8 mouse cellular contexts compared by ENCODE assay signal in genomic region chr10:121334576-121334975, GRCm38 (mm10). TPM values are rescaled to one million over a fixed set of nuclear protein-coding genes. Genes with fewer than 3 reads are reported as not detected.
A peak's percentile ranks its signal among the peaks of the same experiment; 100 is the strongest.
DNase-seq lines count a peak whose midpoint lies in the region; ATAC-seq lines count a peak whose summit lies in the region.

No protein-coding gene starts in this region.

- WGBS in midbrain, embryonic 14.5 days, result 75% methylated on average over 3 of the region's 3 CpGs
- WGBS in midbrain, embryonic 16.5 days, result 81% methylated on average over 3 of the region's 3 CpGs
- WGBS in liver, embryonic 13.5 days (ENCODE audit: insufficient replicate concordance), result 55% methylated on average over 3 of the region's 3 CpGs
- 85% methylated on average over 3 of the region's 3 CpGs for WGBS in midbrain, embryonic 11.5 days

- no peaks in the 10 kb centered on the region for H3K4me1 ChIP-seq in midbrain, embryonic 14.5 days (ENCODE audit: control insufficient read depth, insufficient read depth, low read length)
- H3K4me1 ChIP-seq in midbrain, embryonic 16.5 days (ENCODE audit: control insufficient read depth, insufficient read depth, low read length), result no peaks in the 10 kb centered on the region
- H3K4me1 ChIP-seq in liver, embryonic 13.5 days (replicated peaks), result no peaks in the 10 kb centered on the region
- no peaks in the 10 kb centered on the region for H3K4me1 ChIP-seq in midbrain, embryonic 11.5 days (ENCODE audit: control insufficient read depth, insufficient read depth, low read length)

- H3K4me2 ChIP-seq in midbrain, embryonic 14.5 days (ENCODE audit: low read length), result no peak overlapping the region
- no peak overlapping the region for H3K4me2 ChIP-seq in midbrain, embryonic 16.5 days (ENCODE audit: low read length)
- H3K4me2 ChIP-seq in liver, embryonic 13.5 days, result no peak overlapping the region
- no peak overlapping the region for H3K4me2 ChIP-seq in midbrain, embryonic 11.5 days

- no peak for ATAC-seq in midbrain, embryonic 14.5 days (ENCODE audit: low FRiP score, low TSS enrichment)
- ATAC-seq in midbrain, embryonic 16.5 days, result no peak
- peak; percentile 46 to 83; a peak in 3 of 4 replicates for ATAC-seq in hematopoietic stem cell, adult 5-6 weeks (replicated peaks in 1 of 2; ENCODE audit: insufficient read depth in 1 of 2, low FRiP score in 2 of 2, low TSS enrichment in 1 of 2, low read depth in 1 of 2, poor library complexity in 2 of 2, severe bottlenecking in 2 of 2)
- ATAC-seq in liver, embryonic 13.5 days (ENCODE audit: low read depth), result no peak
- ATAC-seq in midbrain, embryonic 11.5 days (ENCODE audit: low FRiP score), result no peak

- no peak overlapping the region for H3K27ac ChIP-seq in midbrain, embryonic 14.5 days (replicated peaks; ENCODE audit: low read depth, low read length)
- H3K27ac ChIP-seq in midbrain, embryonic 16.5 days (ENCODE audit: low read length), result no peak overlapping the region
- H3K27ac ChIP-seq in liver, embryonic 13.5 days, result no peak overlapping the region
- no peak overlapping the region for H3K27ac ChIP-seq in midbrain, embryonic 11.5 days (ENCODE audit: low read depth, low read length)

- H3K27me3 ChIP-seq in midbrain, embryonic 14.5 days (ENCODE audit: control insufficient read depth, insufficient read depth, low read length), result no peaks in the 10 kb centered on the region
- no peaks in the 10 kb centered on the region for H3K27me3 ChIP-seq in midbrain, embryonic 16.5 days (ENCODE audit: control insufficient read depth, insufficient read depth, low read depth, low read length)
- no peaks in the 10 kb centered on the region for H3K27me3 ChIP-seq in liver, embryonic 13.5 days
- H3K27me3 ChIP-seq in midbrain, embryonic 11.5 days (ENCODE audit: control insufficient read depth, insufficient read depth, low read length), result no peaks in the 10 kb centered on the region

- H3K9me3 ChIP-seq in midbrain, embryonic 14.5 days (ENCODE audit: control insufficient read depth, low read length), result no peaks in the 10 kb centered on the region; the same call in 1 of the 2 replicates
- H3K9me3 ChIP-seq in midbrain, embryonic 16.5 days (replicated peaks; ENCODE audit: control insufficient read depth, low read length, poor library complexity, severe bottlenecking), result no peaks in the 10 kb centered on the region
- H3K9me3 ChIP-seq in liver, embryonic 13.5 days (replicated peaks), result no peaks in the 10 kb centered on the region
- no peaks in the 10 kb centered on the region for H3K9me3 ChIP-seq in midbrain, embryonic 11.5 days (ENCODE audit: control insufficient read depth, low read length)

- H3K9ac ChIP-seq in midbrain, embryonic 14.5 days (replicated peaks; ENCODE audit: low read length), result no peak overlapping the region
- no peak overlapping the region for H3K9ac ChIP-seq in midbrain, embryonic 16.5 days (ENCODE audit: low read depth, low read length)
- H3K9ac ChIP-seq in liver, embryonic 13.5 days, result no peak overlapping the region
- no peak overlapping the region for H3K9ac ChIP-seq in midbrain, embryonic 11.5 days (ENCODE audit: low read length)

- peak; percentile 66 for DNase-seq in midbrain, embryonic 14.5 days
- DNase-seq in T-cell, adult 2 months (ENCODE audit: low spot score), result peak; percentile 64
- peak; percentile 66 to 83 for DNase-seq in cerebellum, postnatal 25 days
- peak; percentile 31 for DNase-seq in liver, embryonic 13.5 days
- DNase-seq in right cerebral cortex, adult 2 months (ENCODE audit: low spot score in 2 of 2), result peak; percentile 68 to 74
- DNase-seq in midbrain, embryonic 11.5 days (ENCODE audit: low spot score, missing footprints), result no peak

- no peak overlapping the region for H3K4me3 ChIP-seq in midbrain, embryonic 14.5 days (replicated peaks; ENCODE audit: low read depth, low read length)
- H3K4me3 ChIP-seq in midbrain, embryonic 16.5 days (ENCODE audit: low read depth, low read length), result no peak overlapping the region
- no peak overlapping the region for H3K4me3 ChIP-seq in liver, embryonic 13.5 days (replicated peaks)
- H3K4me3 ChIP-seq in midbrain, embryonic 11.5 days (ENCODE audit: low read depth, low read length), result no peak overlapping the region

- no peaks in the 10 kb centered on the region for H3K36me3 ChIP-seq in midbrain, embryonic 14.5 days (ENCODE audit: control insufficient read depth, insufficient read depth, low read length)
- no peaks in the 10 kb centered on the region for H3K36me3 ChIP-seq in midbrain, embryonic 16.5 days (ENCODE audit: control insufficient read depth, insufficient read depth, low read length)
- H3K36me3 ChIP-seq in liver, embryonic 13.5 days, result no peaks in the 10 kb centered on the region
- no peaks in the 10 kb centered on the region for H3K36me3 ChIP-seq in midbrain, embryonic 11.5 days (ENCODE audit: control insufficient read depth, insufficient read depth, low read length)

RNA-seq across cellular contexts. Expression of gene Tbc1d30, which starts 16.5 kb away (rescaled TPM):
- polyA plus RNA-seq in midbrain, embryonic 14.5 days (2014; fragmentation: Nextera tagmentation; extraction: Ambion mirVana), result 16.6 and 17.0 TPM in 2 replicates
- polyA plus RNA-seq in midbrain, embryonic 16.5 days (2015; fragmentation: Nextera tagmentation; extraction: Ambion mirVana), result 14.7 and 15.1 TPM in 2 replicates
- 0.63 and 1.7 TPM in 2 replicates for total RNA-seq in hematopoietic stem cell, adult 5-6 weeks (2017)
- 0.14 and 0.15 TPM in 2 replicates for polyA plus RNA-seq in liver, embryonic 13.5 days (2015; fragmentation: Nextera tagmentation; extraction: Ambion mirVana)
- polyA plus RNA-seq in midbrain, embryonic 11.5 days (2014; fragmentation: Nextera tagmentation; extraction: Ambion mirVana), result 2.8 and 3.4 TPM in 2 replicates

RNA-seq across cellular contexts. Expression of gene Gns, which starts 30.3 kb away (rescaled TPM):
- polyA plus RNA-seq in midbrain, embryonic 14.5 days (2014; fragmentation: Nextera tagmentation; extraction: Ambion mirVana), result 36.5 and 47.2 TPM in 2 replicates
- polyA plus RNA-seq in midbrain, embryonic 16.5 days (2015; fragmentation: Nextera tagmentation; extraction: Ambion mirVana), result 38.3 and 38.6 TPM in 2 replicates
- total RNA-seq in hematopoietic stem cell, adult 5-6 weeks (2017), result 24.3 and 37.2 TPM in 2 replicates
- polyA plus RNA-seq in liver, embryonic 13.5 days (2015; fragmentation: Nextera tagmentation; extraction: Ambion mirVana), result 13.0 and 16.5 TPM in 2 replicates
- polyA plus RNA-seq in midbrain, embryonic 11.5 days (2014; fragmentation: Nextera tagmentation; extraction: Ambion mirVana), result 35.9 and 37.3 TPM in 2 replicates

Comparison
In these comparisons a context has a peak if more than half of its experiments do, and no peak if none do; other contexts are left out.
1. ATAC-seq: peak in hematopoietic stem cell, adult 5-6 weeks (2 of 2); none in midbrain, embryonic 14.5 days (single experiment), midbrain, embryonic 16.5 days (single experiment), liver, embryonic 13.5 days (single experiment) and midbrain, embryonic 11.5 days (single experiment).